ENCODE assay signal across 8 mouse cellular contexts in genomic region chr15:7809841-7810391, GRCm38 (mm10). TPM values are rescaled to one million over a fixed set of nuclear protein-coding genes. Genes with fewer than 3 reads are reported as not detected.
DNase-seq lines count a peak whose midpoint lies in the region; ATAC-seq and TF ChIP-seq lines count a peak whose summit lies in the region.

No protein-coding gene starts in this region.

- intact Hi-C loops in left cerebral cortex, postnatal 25 days (cut with DNase I) = no loop called here

- H3K9me3 ChIP-seq in forebrain, embryonic 11.5 days (ENCODE audit: control insufficient read depth, low read length) = no peaks in the 10 kb centered on the region
- no peaks in the 10 kb centered on the region for H3K9me3 ChIP-seq in limb, embryonic 14.5 days (ENCODE audit: control insufficient read depth, low read length)
- H3K9me3 ChIP-seq in neural tube, embryonic 14.5 days (ENCODE audit: control insufficient read depth, low read length) = no peaks in the 10 kb centered on the region

- H3K27me3 ChIP-seq in forebrain, embryonic 11.5 days (ENCODE audit: control insufficient read depth, insufficient read depth, low read length) = peaks cover 71% of the 10 kb centered on the region
- H3K27me3 ChIP-seq in limb, embryonic 14.5 days (ENCODE audit: control insufficient read depth, insufficient read depth, low read length) = peaks cover 88% of the 10 kb centered on the region
- peaks cover 67% of the 10 kb centered on the region for H3K27me3 ChIP-seq in neural tube, embryonic 14.5 days (ENCODE audit: control insufficient read depth, insufficient read depth, low read length)

- WGBS in forebrain, embryonic 11.5 days = under 1% methylated on average over 32 of the region's 32 CpGs
- under 1% methylated on average over 31 of the region's 32 CpGs for WGBS in limb, embryonic 14.5 days
- WGBS in neural tube, embryonic 14.5 days = 1% methylated on average over 32 of the region's 32 CpGs

- H3K4me3 ChIP-seq in forebrain, embryonic 11.5 days (ENCODE audit: low read depth, low read length) = peak overlapping the region; percentile 44
- H3K4me3 ChIP-seq in limb, embryonic 14.5 days (replicated peaks; ENCODE audit: low read length) = peak overlapping the region; percentile 59
- peak overlapping the region; percentile 50 for H3K4me3 ChIP-seq in neural tube, embryonic 14.5 days (ENCODE audit: low read depth, low read length)

- peak overlapping the region; percentile 92 for H3K4me2 ChIP-seq in forebrain, embryonic 11.5 days (ENCODE audit: low read depth, low read length, severe bottlenecking)
- H3K4me2 ChIP-seq in limb, embryonic 14.5 days (replicated peaks; ENCODE audit: low read depth, low read length, severe bottlenecking) = peak overlapping the region; percentile 99
- peak overlapping the region; percentile 83 for H3K4me2 ChIP-seq in neural tube, embryonic 14.5 days (ENCODE audit: low read depth, low read length)

- H3K36me3 ChIP-seq in forebrain, embryonic 11.5 days (ENCODE audit: control insufficient read depth, insufficient read depth, low read length) = no peaks in the 10 kb centered on the region
- no peaks in the 10 kb centered on the region for H3K36me3 ChIP-seq in limb, embryonic 14.5 days (ENCODE audit: control insufficient read depth, insufficient read depth, low read length)
- no peaks in the 10 kb centered on the region for H3K36me3 ChIP-seq in neural tube, embryonic 14.5 days (ENCODE audit: control insufficient read depth, insufficient read depth, low read length)

- peak; percentile 40 to 51 for DNase-seq in cerebellum, postnatal 10 days
- DNase-seq in cerebellum, postnatal 36 days = no peak
- DNase-seq in 3T3-L1 (ENCODE audit: low read depth, low spot score) = peak; percentile 67
- DNase-seq in forebrain, embryonic 11.5 days (ENCODE audit: low spot score) = peak; percentile 53
- no peak for DNase-seq in limb, embryonic 14.5 days (ENCODE audit: low spot score)
- DNase-seq in urinary bladder, adult 18-20 months (ENCODE audit: low spot score in 2 of 2) = no peak
- no peak for DNase-seq in left cerebral cortex, postnatal 25 days (ENCODE audit: low spot score in 2 of 2)

- H3K9ac ChIP-seq in forebrain, embryonic 11.5 days (ENCODE audit: low read length) = no peak overlapping the region
- H3K9ac ChIP-seq in limb, embryonic 14.5 days (ENCODE audit: low read depth, low read length, severe bottlenecking) = peak overlapping the region; percentile 66
- H3K9ac ChIP-seq in neural tube, embryonic 14.5 days (replicated peaks; ENCODE audit: low read depth, low read length) = peak overlapping the region; percentile 42

- 0 out of 2 replicates have a peak, but pooled peaks have one; percentile 6 for ATAC-seq in forebrain, embryonic 11.5 days (replicated peaks; ENCODE audit: low FRiP score)
- ATAC-seq in limb, embryonic 14.5 days (ENCODE audit: low FRiP score, low read depth) = peak; percentile 35
- ATAC-seq in neural tube, embryonic 14.5 days (ENCODE audit: low read depth) = peak; percentile 9; the same call in 1 of the 2 replicates

- H3K4me1 ChIP-seq in forebrain, embryonic 11.5 days (replicated peaks; ENCODE audit: control insufficient read depth, insufficient read depth, low read length) = peaks cover 11% of the 10 kb centered on the region
- H3K4me1 ChIP-seq in limb, embryonic 14.5 days (ENCODE audit: control insufficient read depth, insufficient read depth, low read length) = peaks cover 16% of the 10 kb centered on the region
- peaks cover 16% of the 10 kb centered on the region for H3K4me1 ChIP-seq in neural tube, embryonic 14.5 days (ENCODE audit: control insufficient read depth, insufficient read depth, low read length)

- TF ChIP-seq POLR2A in limb, embryonic 14.5 days (IDR thresholded peaks at IDR 0.05; ENCODE audit: borderline replicate concordance, extremely low read depth, insufficient read depth, insufficient read length) = no peak

- H3K27ac ChIP-seq in forebrain, embryonic 11.5 days (ENCODE audit: low read depth, low read length) = no peak overlapping the region
- H3K27ac ChIP-seq in limb, embryonic 14.5 days (replicated peaks; ENCODE audit: low read depth, low read length) = no peak overlapping the region
- no peak overlapping the region for H3K27ac ChIP-seq in neural tube, embryonic 14.5 days (ENCODE audit: low read depth, low read length)

RNA-seq across cellular contexts. Expression of gene Gdnf, which starts 0.7 kb away (rescaled TPM):
- polyA plus RNA-seq in forebrain, embryonic 11.5 days (2014; fragmentation: Nextera tagmentation; extraction: Ambion mirVana) = 0.12 and 0.19 TPM in 2 replicates
- 2.8 and 3.2 TPM in 2 replicates for polyA plus RNA-seq in limb, embryonic 14.5 days (2012; rRNA removed)
- 1.1 and 1.4 TPM in 2 replicates for polyA plus RNA-seq in limb, embryonic 14.5 days (2014; fragmentation: Nextera tagmentation; extraction: Ambion mirVana)
- polyA plus RNA-seq in neural tube, embryonic 14.5 days (2014; fragmentation: Nextera tagmentation; extraction: Ambion mirVana) = 0.12 and 0.16 TPM in 2 replicates
- under 1 TPM; 0.14 to 0.71 TPM for total RNA-seq in left cerebral cortex, postnatal 25 days (2021)

Comparison
In these comparisons a context has a peak if more than half of its experiments do, and no peak if none do; other contexts are left out.
1. DNase-seq: peak in cerebellum, postnatal 10 days (2 of 2), 3T3-L1 (single experiment) and forebrain, embryonic 11.5 days (single experiment); none in cerebellum, postnatal 36 days (0 of 2), limb, embryonic 14.5 days (single experiment), urinary bladder, adult 18-20 months (0 of 2) and left cerebral cortex, postnatal 25 days (0 of 2).
2. Peak in every context shown above with its lines, with median percentiles within 50 percentile points of each other: ATAC-seq, H3K4me2 ChIP-seq and H3K4me3 ChIP-seq.